Mouse (Mus musculus): ENCODE results near the gene Naip6.
"Not testable (repeated sequence)": the region's sequence is repeated elsewhere in the genome, so short reads cannot be mapped to it uniquely, and the experiment has no call there.

GRCm38 (mm10) chr13:100317256-100317893 is at the start of gene Naip6:
- TF ChIP-seq CTCF, EP300 (IDR thresholded peaks at IDR 0.05; ENCODE audit: low read depth): not testable (repeated sequence)

Data from liver, embryonic 14.5 days (tissue).